Mouse (Mus musculus) cerebellum, adult (tissue): ENCODE results near the gene Olfr1252.

Experiments
- ATAC-seq: cut with Nextera tagmentation; 2 replicates; pipeline ENCODE4 v1.9.2; 2017; ENCODE audit warnings: mild to moderate bottlenecking, moderate library complexity, mixed read lengths; ENCODE audit not compliant: insufficient number of reproducible peaks, low FRiP score, low TSS enrichment

Olfr1252 gene

GRCm38 (mm10) chr2:89724912-89725311 lies at the start of gene Olfr1252:
Gene Olfr1252, minus strand, starts transcription at chr2:89725012.
- ATAC-seq = no peak

- ATAC-seq = no peak
Observed at GRCm38 (mm10) chr2:89756990-89757389, 32.2 kb upstream of the Olfr1252 start, which contains the start of gene Olfr1253. Gene Olfr1253, minus strand, starts transcription at chr2:89757090.

- ATAC-seq = no peak
Observed at GRCm38 (mm10) chr2:89691980-89692379, 32.8 kb downstream of the Olfr1252 start.

GRCm38 (mm10) chr2:89671836-89672235 lies 53.0 kb downstream of the Olfr1252 start, which contains the start of gene Olfr1251:
Gene Olfr1251, minus strand, starts transcription at chr2:89671936.
- no peak for ATAC-seq
